Mouse (Mus musculus) cerebellum, adult 2 months (tissue): ENCODE measurements around the gene Rexo4.

Source experiments
- CTCF ChIP-seq: fragments of 200-500 bp; IDR thresholded peaks from 2 replicates; pipeline ENCODE4 v1.5.1; 2011; ENCODE audit warnings: low read depth, mild to moderate bottlenecking, control low read depth, low read length, moderate library complexity, borderline replicate concordance; ENCODE audit not compliant: insufficient read depth
- POLR2A ChIP-seq: fragments of 200-500 bp; IDR thresholded peaks from 2 replicates; pipeline ENCODE4 v1.6.1; 2011; ENCODE audit warnings: low read length, control low read depth, borderline replicate concordance; ENCODE audit not compliant: insufficient read depth

GRCm38 (mm10) chr2:26950411-26950810, 13.8 kb downstream of the Rexo4 start:
- TF ChIP-seq CTCF (no peak), POLR2A (no peak)
